Mouse (Mus musculus) kidney, adult 2 months (tissue): Measurements from ENCODE around the gene Klra2.

Experiments
- CTCF ChIP-seq: fragments of 200-500 bp; conservative IDR thresholded peaks from 2 replicates; pipeline ENCODE4 v1.5.1; 2011; ENCODE audit warnings: low read depth, mild to moderate bottlenecking, control low read depth, low read length, moderate library complexity, mixed read lengths; ENCODE audit not compliant: insufficient read depth, insufficient read length
- POLR2A ChIP-seq: fragments of 200-500 bp; IDR thresholded peaks from one replicate; pipeline ENCODE4 v1.6.1; 2011; ENCODE audit warnings: low read depth, low read length, control low read depth

- no peak for TF ChIP-seq POLR2A
- TF ChIP-seq CTCF = no peak
These were observed 23.1 kb upstream of the Klra2 start for GRCm38 (mm10) chr6:131270312-131270711.
